Mouse (Mus musculus) lung, postnatal 0 days (tissue): ENCODE data around the gene Vmn1r188. TPM values are rescaled to one million over a fixed set of nuclear protein-coding genes. Genes with fewer than 3 reads are reported as not detected.
"Not testable (repeated sequence)": the region's sequence is repeated elsewhere in the genome, so short reads cannot be mapped to it uniquely, and the experiment has no call there.

Source experiments
- ATAC-seq: fragments of 200-750 bp; cut with Nextera tagmentation; 2 replicates; pipeline ENCODE4 v1.8.0; 2017; ENCODE audit warnings: moderate library complexity
- DNase-seq: peaks from one replicate; pipeline ENCODE4 v3.0.0-alpha.2; 2016; ENCODE audit warnings: low spot score
- H3K27ac ChIP-seq: fragments of 300-500 bp; sonication (generic); 2 replicates; pipeline ENCODE4 v1.5.1; 2014; ENCODE audit warnings: antibody characterized with exemption, mild to moderate bottlenecking, low read length, mixed read lengths
- H3K27me3 ChIP-seq: fragments of 300-500 bp; sonication (generic); replicated peaks from 2 replicates; pipeline ENCODE4 v1.6.1; 2014; ENCODE audit warnings: low read length, mixed read lengths; ENCODE audit not compliant: insufficient read depth
- H3K36me3 ChIP-seq: fragments of 300-500 bp; sonication (generic); 2 replicates; pipeline ENCODE4 v1.6.1; 2014; ENCODE audit warnings: low read length, mixed read lengths; ENCODE audit not compliant: insufficient read depth
- H3K4me1 ChIP-seq: fragments of 300-500 bp; sonication (generic); 2 replicates; pipeline ENCODE4 v1.6.1; 2014; ENCODE audit warnings: antibody characterized with exemption, low read depth, low read length, mixed read lengths; ENCODE audit not compliant: insufficient read depth
- H3K4me2 ChIP-seq: fragments of 300-500 bp; sonication (generic); replicated peaks from 2 replicates; pipeline ENCODE4 v1.6.1; 2014; ENCODE audit warnings: low read depth, mild to moderate bottlenecking, low read length, moderate library complexity, mixed read lengths
- H3K4me3 ChIP-seq: fragments of 300-500 bp; sonication (generic); 2 replicates; pipeline ENCODE4 v1.5.1; 2014; ENCODE audit warnings: low read depth, low read length
- H3K9ac ChIP-seq: fragments of 300-500 bp; sonication (generic); replicated peaks from 2 replicates; pipeline ENCODE4 v1.6.1; 2014; ENCODE audit warnings: low read depth, mild to moderate bottlenecking
- H3K9me3 ChIP-seq: fragments of 300-500 bp; sonication (generic); 2 replicates; pipeline ENCODE4 v1.6.1; 2016; ENCODE audit warnings: low read length, mixed read lengths
- CTCF ChIP-seq: IDR thresholded peaks from 2 replicates; pipeline ENCODE4 v1.5.1; 2016; ENCODE audit warnings: antibody characterized with exemption, mild to moderate bottlenecking
- EP300 ChIP-seq: IDR thresholded peaks from 2 replicates; pipeline ENCODE4 v1.6.1; 2016; ENCODE audit warnings: antibody characterized with exemption, mild to moderate bottlenecking, control low read depth
- WGBS: fragments of 180-500 bp; shearing (Covaris S2); extraction: QIAGEN DNeasy Blood & Tissue Kit; methylation state at CpG from one replicate; pipeline ENCODE4 v1.1.7; 2014; 5-methylcytosine and 5-hydroxymethylcytosine counted together
- polyA plus RNA-seq: library from polyadenylated mRNA; unstranded; fragments of >200 nt; fragmentation: Nextera tagmentation; extraction: Ambion mirVana; gene quantifications from 2 replicates; pipeline ENCODE4 v1.2.1, GENCODE M21; 2015

Gene Vmn1r188
- polyA plus RNA-seq, 1 experiment from 2014 or later = not detected

DNA sequence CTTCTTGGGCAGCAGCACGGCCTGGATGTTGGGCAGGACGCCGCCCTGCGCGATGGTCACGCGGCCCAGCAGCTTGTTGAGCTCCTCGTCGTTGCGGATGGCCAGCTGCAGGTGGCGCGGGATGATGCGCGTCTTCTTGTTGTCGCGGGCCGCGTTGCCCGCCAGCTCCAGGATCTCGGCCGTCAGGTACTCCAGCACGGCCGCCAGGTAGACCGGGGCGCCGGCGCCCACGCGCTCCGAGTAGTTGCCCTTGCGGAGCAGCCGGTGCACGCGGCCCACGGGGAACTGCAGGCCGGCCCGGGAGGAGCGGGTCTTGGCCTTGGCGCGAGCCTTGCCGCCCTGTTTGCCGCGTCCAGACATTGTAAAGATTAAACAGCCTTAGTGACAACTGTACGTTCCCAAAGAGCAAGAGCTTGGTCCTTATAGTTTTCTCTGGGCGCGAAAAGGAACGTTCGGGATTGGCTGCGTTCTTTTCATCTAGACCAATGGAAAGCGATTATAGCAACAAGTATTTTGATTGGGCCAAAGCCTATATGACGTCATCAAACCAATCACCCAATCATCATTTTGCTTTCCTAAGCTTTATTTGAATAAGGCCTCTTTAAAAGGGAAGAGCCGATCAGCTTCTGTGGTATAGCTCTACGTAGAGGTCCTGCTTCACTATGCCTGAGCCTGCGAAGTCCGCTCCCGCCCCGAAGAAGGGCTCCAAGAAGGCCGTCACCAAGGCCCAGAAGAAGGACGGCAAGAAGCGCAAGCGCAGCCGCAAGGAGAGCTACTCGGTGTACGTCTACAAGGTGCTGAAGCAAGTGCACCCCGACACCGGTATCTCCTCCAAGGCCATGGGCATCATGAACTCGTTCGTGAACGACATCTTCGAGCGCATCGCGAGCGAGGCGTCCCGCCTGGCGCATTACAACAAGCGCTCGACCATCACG, 41.4 kb upstream of the Vmn1r188 start, which contains the start of the genes Hist1h2ag and Hist1h2bj:
Hist1h2ag (minus strand) TSS at position 377 of the 935 bp plus-strand sequence.
Hist1h2bj (plus strand) TSS at position 647 of the 935 bp plus-strand sequence.
- peak within 1 kb of the TSS; percentile 40; the same call in 1 of the 2 replicates for H3K27ac ChIP-seq
- peak within 1 kb of the TSS; percentile 58 for H3K4me2 ChIP-seq
- TF ChIP-seq EP300 = peak; percentile 70
- H3K27me3 ChIP-seq, H3K9ac ChIP-seq, H3K4me1 ChIP-seq, H3K36me3 ChIP-seq, H3K9me3 ChIP-seq: not testable (repeated sequence)
- 2% methylated on average over 39 of the region's 80 CpGs for WGBS
- ATAC-seq (peak; percentile 91), DNase-seq (peak; percentile 99)
- peak within 1 kb of the TSS; percentile 22 for H3K4me3 ChIP-seq

DNA sequence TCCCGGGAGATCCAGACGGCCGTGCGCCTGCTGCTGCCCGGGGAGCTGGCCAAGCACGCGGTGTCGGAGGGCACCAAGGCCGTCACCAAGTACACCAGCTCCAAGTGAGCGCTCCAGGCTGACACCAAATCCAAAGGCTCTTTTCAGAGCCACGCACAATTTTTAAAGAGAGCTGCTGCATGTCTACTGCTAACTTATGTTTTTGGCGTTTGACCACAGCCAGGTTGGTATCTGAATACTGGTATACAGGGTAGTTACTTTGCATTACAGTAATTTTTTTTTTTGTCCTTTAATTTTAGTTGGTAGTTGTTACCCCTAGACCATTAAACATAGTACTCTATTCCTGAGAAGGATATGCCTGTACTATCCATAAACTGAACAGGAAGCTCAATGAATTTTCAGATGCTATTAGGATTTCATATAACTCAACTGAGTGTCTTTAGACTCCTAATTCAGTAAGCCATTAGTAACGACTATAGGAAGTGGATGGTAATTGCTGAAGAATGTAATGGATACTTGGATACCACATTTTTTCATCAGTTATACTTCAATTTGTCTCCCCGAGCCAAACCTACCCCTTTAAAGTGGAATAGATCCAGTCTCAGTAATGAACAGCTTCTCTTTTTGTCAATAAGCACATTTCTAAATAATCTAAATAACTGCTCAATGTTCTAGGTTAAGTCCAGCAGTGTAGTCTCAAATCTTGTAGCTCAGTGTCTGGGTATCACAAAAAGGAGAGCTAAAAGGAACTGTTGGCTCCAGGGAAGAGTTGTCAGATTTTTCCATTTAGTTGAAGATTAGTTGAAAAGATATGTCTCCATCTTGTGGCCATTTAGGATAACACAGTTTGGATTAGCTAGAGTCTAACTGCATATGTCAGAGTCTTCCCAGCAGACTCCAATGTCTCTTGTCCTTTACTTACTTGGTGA, 40.5 kb upstream of the Vmn1r188 start:
- H3K4me2 ChIP-seq = peak overlapping the region; percentile 53
- 0 out of 2 replicates have a peak overlapping the region, but pooled peaks have one; percentile 0 for H3K27ac ChIP-seq
- ATAC-seq = peak; percentile 6; the same call in 1 of the 2 replicates
- peaks cover 6% of the 10 kb centered on the region; the same call in 1 of the 2 replicates for H3K4me1 ChIP-seq
- 2% methylated on average over 6 of the region's 14 CpGs for WGBS
- peak; percentile 91 for DNase-seq
- no peaks in the 10 kb centered on the region for H3K9me3 ChIP-seq
- TF ChIP-seq EP300 = no peak
- TF ChIP-seq CTCF = peak; percentile 76
- peak overlapping the region; percentile 22 for H3K4me3 ChIP-seq
- H3K36me3 ChIP-seq = no peaks in the 10 kb centered on the region
- H3K9ac ChIP-seq = no peak overlapping the region
- no peaks in the 10 kb centered on the region for H3K27me3 ChIP-seq

DNA sequence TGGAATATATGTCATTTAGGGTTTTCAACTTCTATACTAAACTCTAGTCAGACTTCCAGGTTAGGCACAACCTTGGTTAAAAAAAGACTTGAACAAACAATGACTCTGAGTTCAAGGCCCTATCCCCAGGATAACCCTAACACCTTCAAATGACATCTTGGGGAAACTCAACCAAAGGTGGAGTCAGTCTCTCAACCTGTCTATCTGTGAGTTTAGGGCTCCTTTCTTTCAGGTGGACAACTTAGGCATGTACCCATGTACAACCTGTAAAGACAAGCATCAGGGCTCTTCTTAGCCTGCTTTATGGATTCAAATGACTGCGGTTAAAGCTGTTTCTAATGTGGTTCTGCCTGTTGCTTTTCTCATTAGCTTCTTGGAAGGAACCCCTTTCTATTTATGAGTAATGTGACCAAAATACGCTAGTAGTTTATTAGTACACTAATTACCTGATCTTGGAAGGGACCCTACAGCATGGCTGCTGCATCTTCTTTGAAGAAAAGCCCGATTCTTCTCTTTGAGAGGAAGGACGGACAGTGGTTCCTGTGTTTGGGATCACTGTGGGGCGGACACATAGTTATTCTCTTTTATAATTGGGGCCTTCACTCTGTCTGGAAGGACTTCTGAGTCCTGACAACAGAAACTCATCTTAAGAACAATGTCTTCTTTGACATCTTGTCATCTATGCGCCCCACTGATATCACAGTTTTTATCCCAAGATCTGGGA, 39.6 kb upstream of the Vmn1r188 start:
- H3K27me3 ChIP-seq = no peaks in the 10 kb centered on the region
- ATAC-seq (no peak), DNase-seq (no peak)
- H3K27ac ChIP-seq = no peak overlapping the region
- no peaks in the 10 kb centered on the region for H3K9me3 ChIP-seq
- H3K4me3 ChIP-seq = no peak overlapping the region
- no peak overlapping the region for H3K4me2 ChIP-seq
- peaks cover 6% of the 10 kb centered on the region; the same call in 1 of the 2 replicates for H3K4me1 ChIP-seq
- H3K9ac ChIP-seq = no peak overlapping the region
- H3K36me3 ChIP-seq = no peaks in the 10 kb centered on the region
- TF ChIP-seq EP300 (no peak), CTCF (no peak)
- WGBS = 86% methylated on average over 6 of the region's 6 CpGs

DNA sequence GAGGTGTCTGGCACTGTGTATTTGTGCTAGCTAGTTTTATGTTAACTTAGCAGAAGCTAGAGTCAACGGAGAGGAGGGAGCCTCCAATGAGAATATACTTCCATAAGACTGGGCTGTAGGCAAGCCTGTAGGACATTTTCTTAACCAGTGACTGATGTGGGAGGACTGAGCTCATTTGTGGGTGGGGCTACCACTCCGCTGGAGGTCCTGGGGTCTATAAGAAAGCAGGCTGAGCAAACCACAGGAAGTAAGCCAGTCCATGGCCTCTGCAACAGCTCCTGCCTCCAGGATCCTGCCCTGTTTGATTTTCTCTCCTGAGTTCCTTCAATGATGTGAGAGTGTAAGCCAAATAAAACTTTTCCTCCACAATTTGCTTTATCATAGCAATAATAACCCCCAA, 38.9 kb upstream of the Vmn1r188 start:
- no peak for TF ChIP-seq CTCF
- TF ChIP-seq EP300 = no peak
- Histone ChIP-seq H3K4me3 (no peak overlapping the region), H3K9me3 (no peaks in the 10 kb centered on the region), H3K4me1 (peaks cover 7% of the 10 kb centered on the region; the same call in 1 of the 2 replicates), H3K9ac (no peak overlapping the region), H3K36me3 (no peaks in the 10 kb centered on the region), H3K27me3 (no peaks in the 10 kb centered on the region), H3K4me2 (no peak overlapping the region), H3K27ac (no peak overlapping the region)
- no peak for ATAC-seq
- DNase-seq = no peak
- WGBS = 53% methylated on average over 2 of the region's 2 CpGs

DNA sequence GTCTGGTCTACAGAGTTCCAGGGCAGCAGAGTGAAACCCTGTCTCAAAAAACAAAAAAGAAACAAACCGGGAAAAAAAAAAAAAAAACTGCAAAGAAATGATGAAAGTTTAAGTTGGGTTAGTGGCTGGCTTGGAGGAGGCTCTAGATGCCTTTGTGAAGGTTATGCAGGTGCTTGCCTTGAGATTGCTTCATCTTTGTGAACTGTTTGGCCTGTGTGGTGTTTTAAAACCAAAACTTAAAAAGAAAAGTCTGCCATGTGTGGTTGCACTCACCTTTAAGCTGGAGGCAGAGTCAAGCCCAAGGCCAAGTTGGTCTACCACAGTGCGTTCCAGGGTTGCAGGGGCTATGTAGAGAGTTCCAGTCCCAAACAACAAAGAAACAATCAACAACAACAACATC, 35.2 kb upstream of the Vmn1r188 start:
- H3K4me2 ChIP-seq = no peak overlapping the region
- WGBS = 83% methylated on average over 2 of the region's 2 CpGs
- no peak overlapping the region for H3K27ac ChIP-seq
- no peaks in the 10 kb centered on the region for H3K36me3 ChIP-seq
- DNase-seq = no peak
- H3K4me3 ChIP-seq = no peak overlapping the region
- H3K9me3 ChIP-seq = no peaks in the 10 kb centered on the region
- no peak for ATAC-seq
- H3K9ac ChIP-seq = no peak overlapping the region
- no peaks in the 10 kb centered on the region for H3K27me3 ChIP-seq
- TF ChIP-seq CTCF = no peak
- no peak for TF ChIP-seq EP300
- 0 out of 2 replicates have a peak, but pooled peaks cover 2% of the 10 kb centered on the region for H3K4me1 ChIP-seq
